Mouse (Mus musculus): Measurements from ENCODE around the gene Syt16.

The Syt16 gene

GRCm38 (mm10) chr12:73997297-73998127 is at the start of gene Syt16:
Gene Syt16, plus strand, starts transcription at chr12:73997661.
- DNase-seq (ENCODE audit: low read depth), result no peak

GRCm38 (mm10) chr12:73948415-73948814 is 49.0 kb upstream of the Syt16 start:
- no peak for DNase-seq (ENCODE audit: low read depth)

- no peak for DNase-seq (ENCODE audit: low read depth)
Observed at GRCm38 (mm10) chr12:73949318-73950058, 48.0 kb upstream of the Syt16 start.

GRCm38 (mm10) chr12:73952879-73953278 is 44.6 kb upstream of the Syt16 start:
- peak; percentile 28 for DNase-seq (ENCODE audit: low read depth)

GRCm38 (mm10) chr12:73953420-73954186 is 43.9 kb upstream of the Syt16 start:
- DNase-seq (ENCODE audit: low read depth), result peak; percentile 26

GRCm38 (mm10) chr12:73954785-73955184 is 42.7 kb upstream of the Syt16 start:
- DNase-seq (ENCODE audit: low read depth), result no peak

- no peak for DNase-seq (ENCODE audit: low read depth)
Observed at GRCm38 (mm10) chr12:73957676-73958075, 39.8 kb upstream of the Syt16 start.

- DNase-seq (ENCODE audit: low read depth), result no peak
Observed at GRCm38 (mm10) chr12:73958830-73959229, 38.6 kb upstream of the Syt16 start.

- DNase-seq (ENCODE audit: low read depth), result peak; percentile 96
Observed at GRCm38 (mm10) chr12:73964291-73965281, 32.9 kb upstream of the Syt16 start, which contains the start of gene Snapc1. Gene Snapc1, plus strand, starts transcription at chr12:73964481.

GRCm38 (mm10) chr12:73969142-73969541 is 28.3 kb upstream of the Syt16 start:
- DNase-seq (ENCODE audit: low read depth), result no peak

GRCm38 (mm10) chr12:73974584-73974983 is 22.9 kb upstream of the Syt16 start:
- no peak for DNase-seq (ENCODE audit: low read depth)

GRCm38 (mm10) chr12:73978144-73978543 is 19.3 kb upstream of the Syt16 start:
- no peak for DNase-seq (ENCODE audit: low read depth)

GRCm38 (mm10) chr12:73979667-73980066 is 17.8 kb upstream of the Syt16 start:
- no peak for DNase-seq (ENCODE audit: low read depth)

GRCm38 (mm10) chr12:73982533-73982932 is 14.9 kb upstream of the Syt16 start:
- DNase-seq (ENCODE audit: low read depth), result no peak

- DNase-seq (ENCODE audit: low read depth), result no peak
Observed at GRCm38 (mm10) chr12:73986299-73986698, 11.2 kb upstream of the Syt16 start.

GRCm38 (mm10) chr12:73988393-73989008 is 9.0 kb upstream of the Syt16 start:
- DNase-seq (ENCODE audit: low read depth), result no peak

GRCm38 (mm10) chr12:73989594-73989993 is 7.9 kb upstream of the Syt16 start:
- DNase-seq (ENCODE audit: low read depth), result peak; percentile 39

GRCm38 (mm10) chr12:73996906-73997296 is 560 bp upstream of the Syt16 start:
- DNase-seq (ENCODE audit: low read depth), result no peak

GRCm38 (mm10) chr12:73998128-73998456 is 631 bp downstream of the Syt16 start:
- DNase-seq (ENCODE audit: low read depth), result no peak

GRCm38 (mm10) chr12:74002449-74002848 is 5.0 kb downstream of the Syt16 start:
- no peak for DNase-seq (ENCODE audit: low read depth)

GRCm38 (mm10) chr12:74009448-74009911 is 12.0 kb downstream of the Syt16 start:
- DNase-seq (ENCODE audit: low read depth), result peak; percentile 28

Measured in c-Kit-positive CD71-negative TER-119-negative erythroid progenitor cells, embryonic 14.5 days (primary cell).